Mouse (Mus musculus) liver, embryonic 13.5 days (tissue): ENCODE data around the gene Gbx2. TPM values are rescaled to one million over a fixed set of nuclear protein-coding genes. Genes with fewer than 3 reads are reported as not detected.
A peak's percentile ranks its signal among the peaks of the same experiment; 100 is the strongest.

Source experiments
- ATAC-seq: fragments of 200-750 bp; cut with Nextera tagmentation; 2 replicates; pipeline ENCODE4 v1.8.0; 2017; ENCODE audit warnings: low read depth, mild to moderate bottlenecking, moderate number of reproducible peaks, moderate library complexity
- DNase-seq: peaks from one replicate; pipeline ENCODE4 v3.0.0; 2022
- H3K27ac ChIP-seq: fragments of 300-500 bp; sonication (generic); 2 replicates; pipeline ENCODE4 v1.5.1; 2015; ENCODE audit warnings: moderate library complexity, mild to moderate bottlenecking, inconsistent platforms
- H3K27me3 ChIP-seq: fragments of 300-500 bp; sonication (generic); 2 replicates; pipeline ENCODE4 v1.6.1; 2015; ENCODE audit warnings: mild to moderate bottlenecking, inconsistent platforms
- H3K36me3 ChIP-seq: fragments of 300-500 bp; sonication (generic); 2 replicates; pipeline ENCODE4 v1.6.1; 2015; ENCODE audit warnings: mild to moderate bottlenecking, inconsistent platforms
- H3K4me1 ChIP-seq: fragments of 300-500 bp; sonication (generic); replicated peaks from 2 replicates; pipeline ENCODE4 v1.6.1; 2015; ENCODE audit warnings: inconsistent platforms
- H3K4me2 ChIP-seq: fragments of 300-500 bp; sonication (generic); 2 replicates; pipeline ENCODE4 v1.6.1; 2015; ENCODE audit warnings: inconsistent platforms, mild to moderate bottlenecking, moderate library complexity
- H3K4me3 ChIP-seq: fragments of 300-500 bp; sonication (generic); replicated peaks from 2 replicates; pipeline ENCODE4 v1.5.1; 2015; ENCODE audit warnings: mild to moderate bottlenecking, inconsistent platforms
- H3K9ac ChIP-seq: fragments of 300-500 bp; sonication (generic); 2 replicates; pipeline ENCODE4 v1.6.1; 2015; ENCODE audit warnings: mild to moderate bottlenecking, inconsistent platforms
- H3K9me3 ChIP-seq: fragments of 300-500 bp; sonication (generic); replicated peaks from 2 replicates; pipeline ENCODE4 v1.6.1; 2016; ENCODE audit warnings: inconsistent platforms
- WGBS: fragments of 180-500 bp; shearing (Covaris S2); methylation state at CpG from one replicate; pipeline ENCODE4 v1.1.7; 2015; ENCODE audit not compliant: insufficient replicate concordance; 5-methylcytosine and 5-hydroxymethylcytosine counted together
- polyA plus RNA-seq: library from polyadenylated mRNA; unstranded; fragments of >200 nt; fragmentation: Nextera tagmentation; extraction: Ambion mirVana; gene quantifications from 2 replicates; pipeline ENCODE4 v1.2.1, GENCODE M21; 2015

The Gbx2 gene
- 1.1 and 1.5 TPM in 2 replicates for polyA plus RNA-seq

GRCm38 (mm10) chr1:89931120-89931519, at the start of gene Gbx2:
Gene Gbx2, minus strand, starts transcription at chr1:89931179.
- no peaks in the 10 kb centered on the region for H3K9me3 ChIP-seq

GRCm38 (mm10) chr1:89977261-89977660, 46.3 kb upstream of the Gbx2 start:
- Histone ChIP-seq H3K36me3 (no peaks in the 10 kb centered on the region), H3K4me1 (no peaks in the 10 kb centered on the region), H3K27me3 (no peaks in the 10 kb centered on the region), H3K9me3 (no peaks in the 10 kb centered on the region), H3K9ac (no peak overlapping the region), H3K27ac (no peak overlapping the region), H3K4me2 (no peak overlapping the region), H3K4me3 (no peak overlapping the region)
- ATAC-seq: no peak
- WGBS: 75% methylated on average over 8 of the region's 8 CpGs
- no peak for DNase-seq

More at GRCm38 (mm10) chr1:89931120-89931519, at the start of gene Gbx2:
- peak; percentile 50 for DNase-seq
- Histone ChIP-seq H3K27ac (no peak within 1 kb of the TSS), H3K4me2 (peak within 1 kb of the TSS; percentile 67), H3K27me3 (peaks cover 100% of the 10 kb centered on the region), H3K9ac (peak within 1 kb of the TSS; percentile 22; the same call in 1 of the 2 replicates), H3K36me3 (no peaks in the 10 kb centered on the region), H3K4me3 (peak within 1 kb of the TSS; percentile 50), H3K4me1 (peaks cover 25% of the 10 kb centered on the region)
- WGBS: 1% methylated on average over 33 of the region's 33 CpGs
- peak; percentile 31; the same call in 1 of the 2 replicates for ATAC-seq

DNA sequence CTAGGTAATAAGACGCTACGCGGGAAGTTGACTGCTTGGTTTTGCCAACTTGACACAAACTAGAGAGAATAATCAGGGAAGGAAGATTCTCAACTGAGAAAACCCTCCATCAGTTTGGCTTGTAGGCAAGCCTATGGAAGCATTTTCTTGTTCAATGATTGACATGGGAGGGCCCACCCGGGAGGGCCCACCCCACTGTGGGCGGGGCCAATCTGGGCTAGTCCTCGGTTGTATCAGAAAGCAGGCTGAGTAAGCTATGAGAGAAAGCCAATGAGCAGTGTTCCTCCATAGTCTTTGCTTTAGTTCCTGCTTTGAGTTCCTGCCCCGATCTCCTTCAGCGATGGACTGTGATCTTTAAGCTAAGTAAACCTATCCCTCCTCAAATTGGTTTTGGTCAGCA, 45.4 kb upstream of the Gbx2 start:
- WGBS: 68% methylated on average over 8 of the region's 8 CpGs
- peaks cover 6% of the 10 kb centered on the region; the same call in 1 of the 2 replicates for H3K27me3 ChIP-seq
- H3K4me1 ChIP-seq: no peaks in the 10 kb centered on the region
- H3K4me2 ChIP-seq: no peak overlapping the region
- no peak for DNase-seq
- no peak for ATAC-seq
- no peaks in the 10 kb centered on the region for H3K9me3 ChIP-seq
- no peaks in the 10 kb centered on the region for H3K36me3 ChIP-seq
- H3K27ac ChIP-seq: no peak overlapping the region
- H3K4me3 ChIP-seq: no peak overlapping the region
- no peak overlapping the region for H3K9ac ChIP-seq

- peaks cover 24% of the 10 kb centered on the region for H3K27me3 ChIP-seq
- no peak for DNase-seq
- WGBS: 62% methylated on average over 8 of the region's 8 CpGs
Observed at GRCm38 (mm10) chr1:89974541-89974940, 43.6 kb upstream of the Gbx2 start.

DNA sequence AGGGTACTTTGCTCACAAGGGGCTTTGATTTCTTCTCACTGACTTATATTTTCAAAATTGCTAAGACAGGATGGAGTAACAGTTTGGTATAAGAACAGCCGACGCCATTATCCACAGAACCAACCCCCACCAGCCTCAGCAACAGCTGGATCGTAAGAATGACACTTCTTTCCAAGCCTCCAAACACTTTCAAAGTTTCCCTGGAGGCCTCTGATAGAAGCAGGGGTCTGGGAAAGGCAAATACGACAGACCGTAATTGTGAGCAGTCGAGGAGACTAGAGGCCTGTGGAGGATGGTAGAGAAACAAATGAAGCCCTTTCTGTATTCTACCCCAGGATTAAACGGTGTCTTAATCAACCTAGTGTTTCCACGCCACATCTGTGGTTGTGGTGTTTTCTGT, 40.9 kb upstream of the Gbx2 start:
- Histone ChIP-seq H3K4me3 (no peak overlapping the region), H3K9me3 (no peaks in the 10 kb centered on the region), H3K27ac (no peak overlapping the region), H3K4me1 (peaks cover 7% of the 10 kb centered on the region; the same call in 1 of the 2 replicates), H3K4me2 (no peak overlapping the region), H3K36me3 (no peaks in the 10 kb centered on the region), H3K27me3 (peaks cover 51% of the 10 kb centered on the region), H3K9ac (no peak overlapping the region)
- DNase-seq (no peak), ATAC-seq (no peak)
- 47% methylated on average over 8 of the region's 8 CpGs for WGBS

More at GRCm38 (mm10) chr1:89974541-89974940, 43.6 kb upstream of the Gbx2 start:
- Histone ChIP-seq H3K9ac (no peak overlapping the region), H3K4me3 (no peak overlapping the region), H3K4me2 (no peak overlapping the region), H3K36me3 (no peaks in the 10 kb centered on the region), H3K4me1 (no peaks in the 10 kb centered on the region), H3K27ac (no peak overlapping the region), H3K9me3 (no peaks in the 10 kb centered on the region)
- no peak for ATAC-seq

DNA sequence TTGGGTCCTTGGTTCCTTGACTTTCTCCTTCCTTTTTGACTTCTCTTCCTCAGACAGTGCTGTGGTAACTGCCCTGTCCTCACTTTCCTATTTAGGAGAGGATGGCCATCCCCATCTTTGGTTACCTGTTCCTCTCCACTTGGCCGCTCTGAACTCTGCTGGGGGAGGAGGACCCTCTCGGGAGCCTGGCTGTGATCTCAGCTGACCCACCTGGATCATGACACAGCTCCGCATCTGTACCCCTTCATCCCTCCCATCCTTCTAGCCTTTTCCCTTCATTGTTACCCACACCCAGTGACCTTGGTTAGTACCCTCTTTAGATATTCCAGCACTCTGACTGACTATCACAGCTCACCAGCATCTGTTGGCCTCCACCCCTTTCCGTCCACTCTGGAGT, 38.7 kb upstream of the Gbx2 start:
- H3K36me3 ChIP-seq: no peaks in the 10 kb centered on the region
- ATAC-seq: no peak
- H3K27me3 ChIP-seq: peaks cover 51% of the 10 kb centered on the region
- H3K4me3 ChIP-seq: no peak overlapping the region
- H3K9ac ChIP-seq: no peak overlapping the region
- no peaks in the 10 kb centered on the region for H3K9me3 ChIP-seq
- H3K4me1 ChIP-seq: peaks cover 7% of the 10 kb centered on the region; the same call in 1 of the 2 replicates
- H3K27ac ChIP-seq: no peak overlapping the region
- 58% methylated on average over 4 of the region's 4 CpGs for WGBS
- no peak overlapping the region for H3K4me2 ChIP-seq
- DNase-seq: no peak

GRCm38 (mm10) chr1:89969072-89969713, 38.2 kb upstream of the Gbx2 start:
- WGBS: 36% methylated on average over 10 of the region's 10 CpGs

GRCm38 (mm10) chr1:89968111-89968851, 37.3 kb upstream of the Gbx2 start:
- Histone ChIP-seq H3K4me3 (peak overlapping the region; percentile 47), H3K9me3 (no peaks in the 10 kb centered on the region), H3K27ac (no peak overlapping the region), H3K36me3 (no peaks in the 10 kb centered on the region), H3K27me3 (peaks cover 51% of the 10 kb centered on the region), H3K4me2 (peak overlapping the region; percentile 64), H3K4me1 (peaks cover 7% of the 10 kb centered on the region; the same call in 1 of the 2 replicates), H3K9ac (no peak overlapping the region)
- WGBS: 2% methylated on average over 89 of the region's 95 CpGs
- DNase-seq (no peak), ATAC-seq (no peak)

More at GRCm38 (mm10) chr1:89969072-89969713, 38.2 kb upstream of the Gbx2 start:
- peaks cover 7% of the 10 kb centered on the region; the same call in 1 of the 2 replicates for H3K4me1 ChIP-seq
- H3K27me3 ChIP-seq: peaks cover 51% of the 10 kb centered on the region
- no peaks in the 10 kb centered on the region for H3K36me3 ChIP-seq
- no peak overlapping the region for H3K4me2 ChIP-seq
- no peak for ATAC-seq
- H3K9ac ChIP-seq: no peak overlapping the region
- H3K4me3 ChIP-seq: no peak overlapping the region
- H3K9me3 ChIP-seq: no peaks in the 10 kb centered on the region
- no peak overlapping the region for H3K27ac ChIP-seq
- no peak for DNase-seq

DNA sequence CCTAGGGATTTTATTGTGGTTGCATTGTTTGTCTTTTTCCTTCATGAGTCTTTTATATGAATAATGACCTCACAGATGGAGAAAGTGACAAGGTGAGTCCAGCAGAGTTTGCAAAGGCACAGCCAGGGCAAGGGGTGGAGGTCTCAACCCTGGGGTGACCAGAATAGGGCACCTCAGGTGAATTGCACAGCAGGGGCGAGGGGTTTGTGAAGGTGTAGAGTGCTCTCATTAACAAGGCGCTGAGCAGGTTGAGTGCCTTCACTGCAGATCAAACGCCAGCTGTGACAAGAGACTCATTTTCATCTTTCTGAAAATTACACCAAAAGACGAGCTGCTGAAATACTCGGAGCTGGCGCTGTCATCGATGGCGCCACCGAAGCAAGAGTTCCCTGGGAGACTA, 36.6 kb upstream of the Gbx2 start:
- H3K27me3 ChIP-seq: peaks cover 51% of the 10 kb centered on the region
- ATAC-seq: no peak
- DNase-seq: no peak
- peaks cover 7% of the 10 kb centered on the region; the same call in 1 of the 2 replicates for H3K4me1 ChIP-seq
- WGBS: 12% methylated on average over 9 of the region's 9 CpGs
- H3K27ac ChIP-seq: no peak overlapping the region
- H3K4me3 ChIP-seq: no peak overlapping the region
- H3K36me3 ChIP-seq: no peaks in the 10 kb centered on the region
- no peak overlapping the region for H3K9ac ChIP-seq
- no peak overlapping the region for H3K4me2 ChIP-seq
- no peaks in the 10 kb centered on the region for H3K9me3 ChIP-seq

GRCm38 (mm10) chr1:89964426-89964825, 33.4 kb upstream of the Gbx2 start:
- peaks cover 7% of the 10 kb centered on the region; the same call in 1 of the 2 replicates for H3K4me1 ChIP-seq
- DNase-seq (no peak), ATAC-seq (no peak)
- no peak overlapping the region for H3K4me3 ChIP-seq
- H3K9me3 ChIP-seq: no peaks in the 10 kb centered on the region
- H3K9ac ChIP-seq: no peak overlapping the region
- no peak overlapping the region for H3K27ac ChIP-seq
- H3K4me2 ChIP-seq: no peak overlapping the region
- peaks cover 38% of the 10 kb centered on the region for H3K27me3 ChIP-seq
- H3K36me3 ChIP-seq: no peaks in the 10 kb centered on the region
- 66% methylated on average over 12 of the region's 12 CpGs for WGBS

DNA sequence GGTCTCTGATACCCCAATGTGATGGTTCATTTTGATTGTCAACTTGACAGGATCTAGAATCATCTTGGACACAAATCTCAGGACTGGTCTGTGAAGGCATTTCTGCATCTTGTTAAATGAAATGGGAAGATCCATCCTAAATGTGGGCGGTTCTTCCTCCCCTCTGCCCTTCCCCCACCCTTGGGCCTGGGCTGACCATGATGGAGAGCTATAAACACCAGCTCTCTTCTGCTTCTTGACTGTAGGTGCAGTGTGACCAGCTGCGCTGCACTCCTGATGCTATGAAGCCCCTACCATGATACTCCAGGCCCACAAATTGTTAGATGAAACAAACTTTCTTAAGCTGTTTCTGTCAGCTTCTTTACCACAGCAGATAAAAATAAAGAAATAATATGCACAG, 32.3 kb upstream of the Gbx2 start:
- Histone ChIP-seq H3K9me3 (no peaks in the 10 kb centered on the region), H3K4me3 (no peak overlapping the region), H3K4me1 (peaks cover 3% of the 10 kb centered on the region; the same call in 1 of the 2 replicates), H3K4me2 (no peak overlapping the region), H3K9ac (no peak overlapping the region), H3K27me3 (peaks cover 29% of the 10 kb centered on the region), H3K36me3 (no peaks in the 10 kb centered on the region), H3K27ac (no peak overlapping the region)
- 72% methylated on average over 2 of the region's 2 CpGs for WGBS
- DNase-seq: no peak
- ATAC-seq: no peak
